13 mouse cellular contexts compared by ENCODE assay signal in the genomic region with DNA sequence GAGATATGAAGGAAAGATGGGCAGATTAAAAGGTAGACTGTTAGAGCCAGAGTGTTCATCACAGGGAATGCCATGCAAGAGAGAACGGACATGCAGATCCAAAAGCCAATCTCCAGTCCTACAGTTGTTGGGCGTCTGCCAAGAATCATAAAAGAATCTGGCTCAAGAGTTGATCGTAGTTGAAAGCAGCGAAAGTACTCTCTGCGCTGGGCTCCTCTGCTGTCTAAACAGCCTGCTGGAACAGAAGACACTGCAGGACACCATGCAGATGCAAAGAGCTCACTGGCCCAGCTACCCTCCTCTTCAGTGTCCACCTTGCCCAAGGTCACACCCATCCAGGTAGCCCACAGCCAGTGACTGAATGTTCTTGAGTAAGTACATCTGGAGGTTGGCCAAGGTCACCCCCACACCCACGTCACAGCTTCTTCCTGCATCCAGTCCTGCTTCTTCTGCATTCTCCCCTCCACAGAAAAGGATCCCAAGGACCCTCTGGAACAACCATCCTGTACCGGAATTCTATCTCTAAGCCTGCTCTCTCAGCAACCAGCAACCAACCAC.
DNase-seq lines count a peak whose midpoint lies in the region; ATAC-seq lines count a peak whose summit lies in the region.
"Had no signal": no experiment of that assay in that cellular context is flagged by ENCODE, and none has a peak within 500 bp of the region (broad histone marks: within the 10 kb centered on the region; RNA-seq: fewer than 3 reads in every experiment).

No protein-coding gene starts in this region.

- no peak overlapping the region for H3K27ac ChIP-seq in embryonic facial prominence, embryonic 14.5 days (replicated peaks; ENCODE audit: low read depth, low read length)
- H3K27ac ChIP-seq in embryonic facial prominence, embryonic 10.5 days (replicated peaks), result no peak overlapping the region
- no peak overlapping the region for H3K27ac ChIP-seq in heart, embryonic 16.5 days (ENCODE audit: low read length)
- H3K27ac ChIP-seq in liver, embryonic 11.5 days (ENCODE audit: low read depth, low read length), result no peak overlapping the region
- H3K27ac ChIP-seq: hindbrain, embryonic 12.5 days; liver, embryonic 13.5 days; neural tube, embryonic 12.5 days had no signal

- no peak for ATAC-seq in embryonic facial prominence, embryonic 14.5 days (ENCODE audit: low read depth)
- peak; percentile 70; the same call in 1 of the 2 replicates for ATAC-seq in heart, embryonic 16.5 days (replicated peaks; ENCODE audit: extremely low read depth, insufficient read depth, low FRiP score)
- no peak for ATAC-seq in liver, embryonic 11.5 days (replicated peaks; ENCODE audit: low FRiP score)
- no peak for ATAC-seq in CD4-positive, CD25-positive, alpha-beta regulatory T cell, adult 4 months

- peaks cover 8% of the 10 kb centered on the region for H3K4me1 ChIP-seq in embryonic facial prominence, embryonic 14.5 days (ENCODE audit: control insufficient read depth, insufficient read depth, low read length)
- H3K4me1 ChIP-seq in embryonic facial prominence, embryonic 10.5 days, result peaks cover 19% of the 10 kb centered on the region
- H3K4me1 ChIP-seq in heart, embryonic 16.5 days (ENCODE audit: control insufficient read depth, insufficient read depth, low read length), result peaks cover 13% of the 10 kb centered on the region
- H3K4me1 ChIP-seq in liver, embryonic 11.5 days (replicated peaks; ENCODE audit: control insufficient read depth, insufficient read depth, low read length), result no peaks in the 10 kb centered on the region
- H3K4me1 ChIP-seq: liver, embryonic 13.5 days had no signal

- no peak overlapping the region for H3K9ac ChIP-seq in embryonic facial prominence, embryonic 14.5 days (ENCODE audit: low read depth, low read length)
- no peak overlapping the region for H3K9ac ChIP-seq in heart, embryonic 16.5 days (ENCODE audit: low read length)
- no peak overlapping the region for H3K9ac ChIP-seq in liver, embryonic 11.5 days (ENCODE audit: low read depth, low read length)
- H3K9ac ChIP-seq: hindbrain, embryonic 12.5 days; liver, embryonic 13.5 days; neural tube, embryonic 12.5 days had no signal

- no peak overlapping the region for H3K4me3 ChIP-seq in embryonic facial prominence, embryonic 14.5 days (ENCODE audit: low read depth, low read length)
- no peak overlapping the region for H3K4me3 ChIP-seq in embryonic facial prominence, embryonic 10.5 days
- no peak overlapping the region for H3K4me3 ChIP-seq in heart, embryonic 16.5 days (ENCODE audit: low read length)
- H3K4me3 ChIP-seq in liver, embryonic 11.5 days (ENCODE audit: low read depth, low read length), result no peak overlapping the region
- H3K4me3 ChIP-seq: erythroblast, embryonic 14.5 days; hindbrain, embryonic 12.5 days; liver, embryonic 13.5 days; neural tube, embryonic 12.5 days had no signal

- DNase-seq in embryonic facial prominence, embryonic 14.5 days (ENCODE audit: low spot score), result peak; percentile 83
- no peak for DNase-seq in embryonic facial prominence, embryonic 10.5 days (ENCODE audit: low spot score)
- peak; percentile 34 for DNase-seq in ES-CJ7 (ENCODE audit: low read depth, low spot score)
- peak; percentile 53 for DNase-seq in large intestine, adult 2 months (ENCODE audit: low read depth, low spot score)
- DNase-seq in layer of hippocampus, postnatal 14 days (ENCODE audit: low spot score in 2 of 2), result no peak
- no peak for DNase-seq in liver, embryonic 11.5 days (ENCODE audit: low spot score)
- DNase-seq: liver, embryonic 13.5 days; thymus, postnatal 4 days had no signal

- no peaks in the 10 kb centered on the region for H3K9me3 ChIP-seq in embryonic facial prominence, embryonic 14.5 days (ENCODE audit: control insufficient read depth, low read length)
- no peaks in the 10 kb centered on the region for H3K9me3 ChIP-seq in embryonic facial prominence, embryonic 10.5 days
- no peaks in the 10 kb centered on the region for H3K9me3 ChIP-seq in heart, embryonic 16.5 days (replicated peaks; ENCODE audit: control insufficient read depth, low read length)
- no peaks in the 10 kb centered on the region for H3K9me3 ChIP-seq in liver, embryonic 11.5 days (ENCODE audit: control insufficient read depth, low read length)
- H3K9me3 ChIP-seq: hindbrain, embryonic 12.5 days; liver, embryonic 13.5 days; neural tube, embryonic 12.5 days had no signal

- WGBS in embryonic facial prominence, embryonic 14.5 days, result 30% methylated on average over 7 of the region's 7 CpGs
- 91% methylated on average over 7 of the region's 7 CpGs for WGBS in embryonic facial prominence, embryonic 10.5 days
- 18% methylated on average over 7 of the region's 7 CpGs for WGBS in heart, embryonic 16.5 days
- 19% methylated on average over 7 of the region's 7 CpGs for WGBS in large intestine, adult 2 months
- 78% methylated on average over 7 of the region's 7 CpGs for WGBS in liver, embryonic 11.5 days

- no peak overlapping the region for H3K4me2 ChIP-seq in embryonic facial prominence, embryonic 14.5 days (ENCODE audit: low read depth, low read length)
- peak overlapping the region; percentile 14; the same call in 1 of the 2 replicates for H3K4me2 ChIP-seq in heart, embryonic 16.5 days (ENCODE audit: low read depth, low read length)
- no peak overlapping the region for H3K4me2 ChIP-seq in liver, embryonic 11.5 days
- H3K4me2 ChIP-seq: hindbrain, embryonic 12.5 days; liver, embryonic 13.5 days; neural tube, embryonic 12.5 days had no signal

- no peaks in the 10 kb centered on the region for H3K27me3 ChIP-seq in embryonic facial prominence, embryonic 14.5 days (replicated peaks; ENCODE audit: control insufficient read depth, insufficient read depth, low read length)
- H3K27me3 ChIP-seq in embryonic facial prominence, embryonic 10.5 days (replicated peaks; ENCODE audit: low read depth, poor library complexity, severe bottlenecking), result peaks cover 47% of the 10 kb centered on the region
- no peaks in the 10 kb centered on the region for H3K27me3 ChIP-seq in heart, embryonic 16.5 days (ENCODE audit: control insufficient read depth, insufficient read depth, low read length)
- no peaks in the 10 kb centered on the region for H3K27me3 ChIP-seq in liver, embryonic 11.5 days (replicated peaks; ENCODE audit: control insufficient read depth, insufficient read depth, low read length)
- H3K27me3 ChIP-seq: hindbrain, embryonic 12.5 days; liver, embryonic 13.5 days; neural tube, embryonic 12.5 days had no signal

- no peaks in the 10 kb centered on the region for H3K36me3 ChIP-seq in embryonic facial prominence, embryonic 14.5 days (ENCODE audit: control insufficient read depth, insufficient read depth, low read length)
- no peaks in the 10 kb centered on the region for H3K36me3 ChIP-seq in embryonic facial prominence, embryonic 10.5 days (replicated peaks)
- H3K36me3 ChIP-seq in heart, embryonic 16.5 days (ENCODE audit: control insufficient read depth, insufficient read depth), result no peaks in the 10 kb centered on the region
- no peaks in the 10 kb centered on the region for H3K36me3 ChIP-seq in liver, embryonic 11.5 days (ENCODE audit: control insufficient read depth, insufficient read depth, low read length)
- H3K36me3 ChIP-seq: hindbrain, embryonic 12.5 days; liver, embryonic 13.5 days; neural tube, embryonic 12.5 days had no signal

Comparison
In these comparisons a context has a peak if more than half of its experiments do, and no peak if none do; other contexts are left out.
1. DNase-seq: peak in embryonic facial prominence, embryonic 14.5 days (single experiment), ES-CJ7 (single experiment) and large intestine, adult 2 months (single experiment); none in embryonic facial prominence, embryonic 10.5 days (single experiment), layer of hippocampus, postnatal 14 days (0 of 2) and liver, embryonic 11.5 days (single experiment).